Mouse (Mus musculus) c-Kit-negative CD71-positive TER-119-positive erythroid progenitor cells, embryonic 14.5 days (primary cell): ENCODE data around the gene Stk39.

Experiments
- DNase-seq: peaks from one replicate; pipeline ENCODE4 v3.0.0-alpha.2; 2013; ENCODE audit warnings: low read depth, low spot score

Gene Stk39

GRCm38 (mm10) chr2:68471759-68472550, at the start of gene Stk39:
Gene Stk39 (minus strand): TSS chr2:68472268.
- no peak for DNase-seq

GRCm38 (mm10) chr2:68515409-68515808, 43.3 kb upstream of the Stk39 start:
- no peak for DNase-seq

GRCm38 (mm10) chr2:68503202-68503601, 31.1 kb upstream of the Stk39 start:
- no peak for DNase-seq

GRCm38 (mm10) chr2:68502734-68503133, 30.7 kb upstream of the Stk39 start:
- DNase-seq, result no peak

GRCm38 (mm10) chr2:68502236-68502635, 30.2 kb upstream of the Stk39 start:
- DNase-seq, result no peak

GRCm38 (mm10) chr2:68486275-68486674, 14.2 kb upstream of the Stk39 start:
- DNase-seq, result no peak

- DNase-seq, result no peak
Observed at GRCm38 (mm10) chr2:68485141-68485540, 13.1 kb upstream of the Stk39 start.

GRCm38 (mm10) chr2:68482896-68483295, 10.8 kb upstream of the Stk39 start:
- DNase-seq, result no peak

GRCm38 (mm10) chr2:68479823-68480222, 7.8 kb upstream of the Stk39 start:
- no peak for DNase-seq

GRCm38 (mm10) chr2:68472921-68473320, 853 bp upstream of the Stk39 start:
- no peak for DNase-seq

GRCm38 (mm10) chr2:68472551-68472910, 463 bp upstream of the Stk39 start:
- no peak for DNase-seq

- no peak for DNase-seq
Observed at GRCm38 (mm10) chr2:68470891-68471758, 943 bp downstream of the Stk39 start.

GRCm38 (mm10) chr2:68469491-68469890, 2.6 kb downstream of the Stk39 start:
- DNase-seq, result no peak

GRCm38 (mm10) chr2:68468698-68469097, 3.4 kb downstream of the Stk39 start:
- DNase-seq, result no peak

GRCm38 (mm10) chr2:68468259-68468658, 3.8 kb downstream of the Stk39 start:
- no peak for DNase-seq

- no peak for DNase-seq
Observed at GRCm38 (mm10) chr2:68467085-68467978, 4.7 kb downstream of the Stk39 start.

- no peak for DNase-seq
Observed at GRCm38 (mm10) chr2:68466124-68467070, 5.7 kb downstream of the Stk39 start.

- no peak for DNase-seq
Observed at GRCm38 (mm10) chr2:68465266-68466123, 6.6 kb downstream of the Stk39 start.

- no peak for DNase-seq
Observed at GRCm38 (mm10) chr2:68464456-68464855, 7.6 kb downstream of the Stk39 start.

GRCm38 (mm10) chr2:68463801-68464200, 8.3 kb downstream of the Stk39 start:
- DNase-seq, result no peak
